Mouse (Mus musculus): ENCODE measurements at regions not wholly inside any gene's neighbourhood (a gene's known extent, or its start where the extent isn't known, plus 50 kb on each side); places are given as distances from the start of the nearest gene placed in this dataset.

DNA sequence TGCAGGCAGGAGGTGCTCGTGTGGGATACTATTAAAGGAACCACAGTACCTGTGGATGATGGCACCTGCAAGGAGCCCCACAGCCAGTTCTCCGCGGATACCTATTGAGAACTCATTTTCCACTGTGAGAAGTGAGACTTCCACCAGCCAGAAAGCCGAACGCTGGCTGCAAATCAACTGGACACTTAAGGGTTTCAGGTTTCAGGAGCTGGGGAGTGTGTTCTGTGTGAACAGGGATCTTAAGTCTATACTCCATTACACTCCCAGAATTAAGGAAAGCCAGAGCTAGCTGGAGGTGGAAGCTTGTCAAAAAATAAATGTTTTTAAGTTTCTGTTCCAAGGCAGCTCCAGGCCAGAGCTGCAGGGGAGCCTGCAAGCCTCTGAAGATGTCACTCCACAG is 99.8 kb upstream of the Rybp start:
- TF ChIP-seq CTCF (IDR thresholded peaks at IDR 0.05 in 2 of 3, conservative IDR thresholded peaks at IDR 0.05 in 1 of 3; ENCODE audit: control insufficient read depth in 1 of 3, insufficient read depth in 1 of 3, low read depth in 2 of 3, low read length in 3 of 3, poor library complexity in 1 of 3, severe bottlenecking in 1 of 3) (no peak), ZKSCAN1 (IDR thresholded peaks at IDR 0.05; ENCODE audit: low read depth, low read length) (no peak), USF2 (IDR thresholded peaks at IDR 0.05; ENCODE audit: borderline replicate concordance in 1 of 2, insufficient read depth in 1 of 2, low read depth in 1 of 2, low read length in 2 of 2) (no peak), CHD2 (IDR thresholded peaks at IDR 0.05; ENCODE audit: low read length) (no peak), CHD1 (IDR thresholded peaks at IDR 0.05; ENCODE audit: low read depth, low read length) (no peak), HCFC1 (IDR thresholded peaks at IDR 0.05; ENCODE audit: low read depth, low read length) (no peak), EP300 (IDR thresholded peaks at IDR 0.05; ENCODE audit: low read depth in 1 of 2, low read length in 2 of 2) (no peak), GATA1 (IDR thresholded peaks at IDR 0.05; ENCODE audit: low read depth, low read length) (no peak), ZC3H11A (IDR thresholded peaks at IDR 0.05; ENCODE audit: low read depth, low read length) (no peak), MEF2A (IDR thresholded peaks at IDR 0.05; ENCODE audit: extremely low read depth, insufficient replicate concordance, low read depth, low read length, poor library complexity, severe bottlenecking) (no peak)

Measured in MEL (cell line).